Mouse (Mus musculus): ENCODE measurements around the gene Dhx9. TPM values are rescaled to one million over a fixed set of nuclear protein-coding genes. Genes with fewer than 3 reads are reported as not detected.

Dhx9 gene
- polyA plus RNA-seq, 1 experiment from 2014 or later: 18.8 TPM

DNA sequence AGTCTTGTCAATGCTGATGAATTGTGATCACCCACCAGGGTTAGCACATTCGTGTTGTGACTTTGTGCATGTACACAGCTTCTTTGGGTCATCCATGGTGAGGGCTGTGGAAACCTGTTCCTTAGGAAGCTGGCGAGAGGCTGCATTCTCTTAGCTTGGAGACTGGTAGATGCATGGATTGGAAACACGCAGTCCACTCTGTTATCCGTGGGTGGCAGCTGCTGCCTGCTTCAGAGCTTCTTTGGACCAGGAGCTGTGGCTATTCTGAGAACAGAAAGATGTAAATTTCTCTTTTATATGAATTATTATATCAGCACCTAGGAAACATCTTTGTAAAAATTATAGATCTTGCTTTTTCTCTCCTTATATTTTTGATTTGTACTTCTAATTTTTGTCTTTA lies 46.7 kb downstream of the Dhx9 start:
- Histone ChIP-seq H3K27me3 (ENCODE audit: control insufficient read depth, insufficient read depth, low read length) (no peaks in the 10 kb centered on the region), H3K4me2 (ENCODE audit: low read length) (no peak overlapping the region), H3K36me3 (ENCODE audit: control insufficient read depth, insufficient read depth, low read length) (no peaks in the 10 kb centered on the region), H3K4me3 (ENCODE audit: control insufficient read depth in 1 of 2, insufficient read depth in 1 of 2, low read depth in 1 of 2, low read length in 2 of 2) (no peak overlapping the region), H3K27ac (replicated peaks in 1 of 2; ENCODE audit: control insufficient read depth in 1 of 2, insufficient read depth in 1 of 2, low read depth in 2 of 2, low read length in 2 of 2) (no peak overlapping the region), H3K4me1 (ENCODE audit: control insufficient read depth in 2 of 2, insufficient read depth in 2 of 2, low read length in 2 of 2) (no peaks in the 10 kb centered on the region), H3K9ac (ENCODE audit: low read length) (no peak overlapping the region), H3K9me3 (ENCODE audit: control insufficient read depth, low read length) (no peaks in the 10 kb centered on the region)
- 73% methylated on average over 4 of the region's 4 CpGs for WGBS
- no peak for ATAC-seq (ENCODE audit: insufficient number of reproducible peaks, insufficient read depth, low FRiP score, low read depth)

DNA sequence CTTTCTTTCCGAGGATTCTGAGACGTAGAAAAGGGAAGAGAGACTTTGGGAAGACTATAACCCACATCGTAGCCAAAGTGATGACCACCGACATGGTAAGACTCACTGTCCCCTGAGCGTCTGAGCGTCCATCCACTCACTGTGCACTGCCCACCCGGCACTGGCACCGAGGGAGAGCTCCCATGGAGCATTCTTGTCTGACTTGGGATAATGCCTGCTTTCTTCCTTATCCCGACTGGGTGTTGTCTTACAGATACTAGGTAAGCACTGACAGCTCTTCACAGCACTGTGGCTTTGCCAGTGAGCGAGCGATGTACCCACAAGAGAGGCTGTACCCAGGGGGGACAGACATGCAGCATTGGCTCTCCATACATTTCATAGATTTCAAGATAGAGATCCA lies 49.9 kb downstream of the Dhx9 start:
- WGBS: 80% methylated on average over 11 of the region's 11 CpGs

DNA sequence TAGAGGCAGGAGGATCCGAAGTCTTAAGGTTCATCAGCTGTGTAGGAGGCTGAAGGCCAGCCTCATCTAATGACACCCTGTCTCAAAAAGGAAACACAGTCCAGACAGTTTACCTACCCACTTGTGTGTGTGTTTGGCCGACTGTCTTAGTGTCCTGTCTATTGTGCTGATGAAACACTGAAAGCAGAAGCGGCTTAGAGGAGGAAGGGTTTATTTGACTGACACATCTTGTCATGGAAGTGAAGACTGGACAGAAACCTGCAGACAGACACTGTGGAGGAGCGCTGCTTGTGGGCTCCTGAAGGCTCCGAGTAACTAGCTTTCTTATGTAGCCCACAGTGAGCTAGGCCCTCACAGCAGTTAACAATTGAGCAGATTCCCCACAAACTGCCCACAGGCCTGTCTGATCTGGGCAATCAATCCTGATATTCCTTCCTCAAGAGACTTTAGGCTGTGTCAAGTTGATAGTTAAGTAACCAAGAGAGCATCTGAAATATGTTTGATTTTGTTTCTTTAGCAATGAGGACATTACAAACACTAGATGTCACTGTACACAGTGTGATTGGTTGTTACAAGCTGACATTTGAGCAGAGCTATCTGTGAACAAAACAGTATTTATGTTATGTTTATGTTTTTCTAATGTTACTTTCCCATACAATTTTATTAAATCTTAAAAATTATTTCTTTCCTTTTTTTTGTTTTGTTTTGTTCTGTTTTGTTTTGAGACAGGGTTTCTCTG lies 53.4 kb downstream of the Dhx9 start:
- Histone ChIP-seq H3K27ac (replicated peaks in 1 of 2; ENCODE audit: control insufficient read depth in 1 of 2, insufficient read depth in 1 of 2, low read depth in 2 of 2, low read length in 2 of 2) (no peak overlapping the region), H3K9ac (ENCODE audit: low read length) (no peak overlapping the region), H3K4me1 (ENCODE audit: control insufficient read depth in 2 of 2, insufficient read depth in 2 of 2, low read length in 2 of 2) (no peaks in the 10 kb centered on the region), H3K9me3 (ENCODE audit: control insufficient read depth, low read length) (no peaks in the 10 kb centered on the region), H3K4me3 (ENCODE audit: control insufficient read depth in 1 of 2, insufficient read depth in 1 of 2, low read depth in 1 of 2, low read length in 2 of 2) (no peak overlapping the region), H3K36me3 (ENCODE audit: control insufficient read depth, insufficient read depth, low read length) (no peaks in the 10 kb centered on the region), H3K27me3 (ENCODE audit: control insufficient read depth, insufficient read depth, low read length) (no peaks in the 10 kb centered on the region), H3K4me2 (ENCODE audit: low read length) (no peak overlapping the region)
- 73% methylated on average over 5 of the region's 5 CpGs for WGBS
- no peak for ATAC-seq (ENCODE audit: insufficient number of reproducible peaks, insufficient read depth, low FRiP score, low read depth)

More for the DNA sequence above, 49.9 kb downstream of the Dhx9 start:
- no peaks in the 10 kb centered on the region for H3K9me3 ChIP-seq (ENCODE audit: control insufficient read depth, low read length)
- no peak overlapping the region for H3K4me3 ChIP-seq (ENCODE audit: control insufficient read depth in 1 of 2, insufficient read depth in 1 of 2, low read depth in 1 of 2, low read length in 2 of 2)
- H3K36me3 ChIP-seq (ENCODE audit: control insufficient read depth, insufficient read depth, low read length): no peaks in the 10 kb centered on the region
- H3K27me3 ChIP-seq (ENCODE audit: control insufficient read depth, insufficient read depth, low read length): no peaks in the 10 kb centered on the region
- H3K9ac ChIP-seq (ENCODE audit: low read length): no peak overlapping the region
- H3K4me2 ChIP-seq (ENCODE audit: low read length): no peak overlapping the region
- H3K27ac ChIP-seq (replicated peaks in 1 of 2; ENCODE audit: control insufficient read depth in 1 of 2, insufficient read depth in 1 of 2, low read depth in 2 of 2, low read length in 2 of 2): no peak overlapping the region
- no peaks in the 10 kb centered on the region for H3K4me1 ChIP-seq (ENCODE audit: control insufficient read depth in 2 of 2, insufficient read depth in 2 of 2, low read length in 2 of 2)
- ATAC-seq (ENCODE audit: insufficient number of reproducible peaks, insufficient read depth, low FRiP score, low read depth): no peak

DNA sequence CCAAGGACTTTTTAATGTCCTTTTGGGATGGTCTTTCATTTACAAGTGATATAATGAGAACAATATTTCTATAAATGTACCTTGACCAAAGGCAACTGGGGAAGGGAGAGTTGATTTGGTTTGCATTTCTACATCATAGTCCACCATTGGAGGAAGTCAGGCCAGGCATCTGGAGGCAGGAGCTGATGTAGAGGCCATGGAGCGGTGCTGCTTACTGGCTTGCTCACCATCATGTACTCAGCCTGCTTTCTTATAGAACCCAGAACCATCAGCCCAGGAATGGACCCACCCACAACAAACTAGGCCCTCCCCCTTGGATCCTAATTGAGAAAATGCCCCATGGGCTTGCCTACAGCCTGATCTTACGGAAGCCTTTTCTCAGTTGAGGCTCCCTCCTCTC lies 55.1 kb downstream of the Dhx9 start:
- H3K4me3 ChIP-seq (ENCODE audit: control insufficient read depth in 1 of 2, insufficient read depth in 1 of 2, low read depth in 1 of 2, low read length in 2 of 2): no peak overlapping the region
- H3K36me3 ChIP-seq (ENCODE audit: control insufficient read depth, insufficient read depth, low read length): no peaks in the 10 kb centered on the region
- no peak overlapping the region for H3K9ac ChIP-seq (ENCODE audit: low read length)
- H3K27ac ChIP-seq (replicated peaks in 1 of 2; ENCODE audit: control insufficient read depth in 1 of 2, insufficient read depth in 1 of 2, low read depth in 2 of 2, low read length in 2 of 2): no peak overlapping the region
- H3K4me2 ChIP-seq (ENCODE audit: low read length): no peak overlapping the region
- no peaks in the 10 kb centered on the region for H3K27me3 ChIP-seq (ENCODE audit: control insufficient read depth, insufficient read depth, low read length)
- WGBS: 93% methylated on average over 2 of the region's 2 CpGs
- no peaks in the 10 kb centered on the region for H3K9me3 ChIP-seq (ENCODE audit: control insufficient read depth, low read length)
- ATAC-seq (ENCODE audit: insufficient number of reproducible peaks, insufficient read depth, low FRiP score, low read depth): no peak
- no peaks in the 10 kb centered on the region for H3K4me1 ChIP-seq (ENCODE audit: control insufficient read depth in 2 of 2, insufficient read depth in 2 of 2, low read length in 2 of 2)

- Histone ChIP-seq H3K36me3 (ENCODE audit: control insufficient read depth, insufficient read depth, low read length) (no peaks in the 10 kb centered on the region), H3K4me3 (ENCODE audit: control insufficient read depth in 1 of 2, insufficient read depth in 1 of 2, low read depth in 1 of 2, low read length in 2 of 2) (no peak overlapping the region), H3K9me3 (ENCODE audit: control insufficient read depth, low read length) (no peaks in the 10 kb centered on the region), H3K27me3 (ENCODE audit: control insufficient read depth, insufficient read depth, low read length) (no peaks in the 10 kb centered on the region), H3K4me2 (ENCODE audit: low read length) (no peak overlapping the region), H3K27ac (replicated peaks in 1 of 2; ENCODE audit: control insufficient read depth in 1 of 2, insufficient read depth in 1 of 2, low read depth in 2 of 2, low read length in 2 of 2) (no peak overlapping the region), H3K9ac (ENCODE audit: low read length) (no peak overlapping the region), H3K4me1 (ENCODE audit: control insufficient read depth in 2 of 2, insufficient read depth in 2 of 2, low read length in 2 of 2) (no peaks in the 10 kb centered on the region)
- no peak for ATAC-seq (ENCODE audit: insufficient number of reproducible peaks, insufficient read depth, low FRiP score, low read depth)
- 82% methylated on average over 10 of the region's 10 CpGs for WGBS
Measured at GRCm38 (mm10) chr1:153431701-153432100, 55.8 kb downstream of the Dhx9 start.

DNA sequence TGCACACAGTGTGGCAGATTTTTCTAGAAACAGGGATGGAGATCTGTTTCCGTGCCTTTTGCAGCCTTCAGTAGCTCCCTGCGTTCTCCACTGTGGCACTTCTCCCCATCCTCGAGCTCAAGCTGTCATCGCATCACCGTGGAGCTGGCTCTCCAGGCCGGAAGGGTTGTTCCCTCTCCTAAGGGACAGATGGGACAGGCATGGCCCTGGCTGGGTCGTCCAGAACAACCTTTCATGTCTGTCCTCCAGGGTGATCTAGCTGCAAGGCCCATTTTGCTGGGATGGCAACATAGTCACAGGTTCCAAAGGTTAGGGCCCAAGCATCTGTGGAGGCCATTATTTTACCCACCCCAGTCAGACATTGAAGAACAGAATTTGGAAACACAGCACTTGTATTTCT lies 56.3 kb downstream of the Dhx9 start:
- no peaks in the 10 kb centered on the region for H3K9me3 ChIP-seq (ENCODE audit: control insufficient read depth, low read length)
- H3K36me3 ChIP-seq (ENCODE audit: control insufficient read depth, insufficient read depth, low read length): no peaks in the 10 kb centered on the region
- H3K27me3 ChIP-seq (ENCODE audit: control insufficient read depth, insufficient read depth, low read length): no peaks in the 10 kb centered on the region
- H3K4me3 ChIP-seq (ENCODE audit: control insufficient read depth in 1 of 2, insufficient read depth in 1 of 2, low read depth in 1 of 2, low read length in 2 of 2): no peak overlapping the region
- H3K9ac ChIP-seq (ENCODE audit: low read length): no peak overlapping the region
- 18% methylated on average over 7 of the region's 7 CpGs for WGBS
- no peaks in the 10 kb centered on the region for H3K4me1 ChIP-seq (ENCODE audit: control insufficient read depth in 2 of 2, insufficient read depth in 2 of 2, low read length in 2 of 2)
- H3K4me2 ChIP-seq (ENCODE audit: low read length): no peak overlapping the region
- ATAC-seq (ENCODE audit: insufficient number of reproducible peaks, insufficient read depth, low FRiP score, low read depth): no peak
- no peak overlapping the region for H3K27ac ChIP-seq (replicated peaks in 1 of 2; ENCODE audit: control insufficient read depth in 1 of 2, insufficient read depth in 1 of 2, low read depth in 2 of 2, low read length in 2 of 2)

- H3K27ac ChIP-seq (replicated peaks in 1 of 2; ENCODE audit: control insufficient read depth in 1 of 2, insufficient read depth in 1 of 2, low read depth in 2 of 2, low read length in 2 of 2): no peak within 1 kb of the TSS
- WGBS: 3% methylated on average over 60 of the region's 60 CpGs
- ATAC-seq (ENCODE audit: insufficient number of reproducible peaks, insufficient read depth, low FRiP score, low read depth): peak; percentile 76
Measured at GRCm38 (mm10) chr1:153424770-153425584, 62.5 kb downstream of the Dhx9 start, which contains the start of gene Shcbp1l. Shcbp1l (plus strand) TSS chr1:153425162.

More at GRCm38 (mm10) chr1:153424770-153425584, 62.5 kb downstream of the Dhx9 start, which contains the start of gene Shcbp1l:
- H3K4me1 ChIP-seq (ENCODE audit: control insufficient read depth in 2 of 2, insufficient read depth in 2 of 2, low read length in 2 of 2): peaks cover 5 to 9% of the 10 kb centered on the region in 2 experiments; a peak in 2 of 4 replicates
- peak within 1 kb of the TSS; percentile 59 for H3K9ac ChIP-seq (ENCODE audit: low read length)
- H3K4me2 ChIP-seq (ENCODE audit: low read length): peak within 1 kb of the TSS; percentile 91
- no peaks in the 10 kb centered on the region for H3K36me3 ChIP-seq (ENCODE audit: control insufficient read depth, insufficient read depth, low read length)
- no peaks in the 10 kb centered on the region for H3K9me3 ChIP-seq (ENCODE audit: control insufficient read depth, low read length)
- H3K4me3 ChIP-seq (ENCODE audit: control insufficient read depth in 1 of 2, insufficient read depth in 1 of 2, low read depth in 1 of 2, low read length in 2 of 2): peak within 1 kb of the TSS; percentile 51 to 58
- no peaks in the 10 kb centered on the region for H3K27me3 ChIP-seq (ENCODE audit: control insufficient read depth, insufficient read depth, low read length)
